Mouse (Mus musculus) kidney, adult 2 months (tissue): ENCODE measurements around the gene Zc3hc1. TPM values are rescaled to one million over a fixed set of nuclear protein-coding genes. Genes with fewer than 3 reads are reported as not detected.

Experiments
- DNase-seq: peaks from one replicate; pipeline ENCODE4 v3.0.0; 2021
- H3K27ac ChIP-seq: fragments of 200-500 bp; 2 replicates; pipeline ENCODE4 v1.5.1; 2012; ENCODE audit warnings: low read depth, low read length, control low read depth, inconsistent platforms; ENCODE audit not compliant: insufficient read depth
- H3K27me3 ChIP-seq: fragments of 200-500 bp; replicated peaks from 2 replicates; pipeline ENCODE4 v1.6.1; 2012; ENCODE audit warnings: mild to moderate bottlenecking, moderate library complexity, low read length, inconsistent platforms; ENCODE audit not compliant: control insufficient read depth, insufficient read depth
- H3K36me3 ChIP-seq: fragments of 200-500 bp; 2 replicates; pipeline ENCODE4 v1.6.1; 2012; ENCODE audit warnings: mild to moderate bottlenecking, moderate library complexity, low read length, inconsistent platforms; ENCODE audit not compliant: control insufficient read depth, insufficient read depth
- H3K4me1 ChIP-seq: fragments of 200-500 bp; 2 replicates; pipeline ENCODE4 v1.6.1; 2011; ENCODE audit warnings: low read length; ENCODE audit not compliant: control insufficient read depth, insufficient read depth
- H3K4me3 ChIP-seq: fragments of 200-500 bp; 2 replicates; pipeline ENCODE4 v1.5.1; 2011; ENCODE audit warnings: mild to moderate bottlenecking, low read depth, low read length, control low read depth; ENCODE audit not compliant: insufficient read depth
- CTCF ChIP-seq: fragments of 200-500 bp; conservative IDR thresholded peaks from 2 replicates; pipeline ENCODE4 v1.5.1; 2011; ENCODE audit warnings: low read depth, mild to moderate bottlenecking, control low read depth, low read length, moderate library complexity, mixed read lengths; ENCODE audit not compliant: insufficient read depth, insufficient read length
- POLR2A ChIP-seq: fragments of 200-500 bp; IDR thresholded peaks from one replicate; pipeline ENCODE4 v1.6.1; 2011; ENCODE audit warnings: low read depth, low read length, control low read depth
- WGBS: fragments of 180-500 bp; shearing (Covaris S2); methylation state at CpG from one replicate; pipeline ENCODE4 v1.1.7; 2018; 5-methylcytosine and 5-hydroxymethylcytosine counted together
- polyA plus RNA-seq: library from polyadenylated mRNA; depleted of rRNA; stranded (reverse); fragments of >200 nt; gene quantifications from 2 replicates; pipeline ENCODE4 v1.2.3, GENCODE M21; 2012

Gene Zc3hc1
- polyA plus RNA-seq, 1 experiment: 12.0 TPM

GRCm38 (mm10) chr6:30355701-30356100, 35.1 kb downstream of the Zc3hc1 start:
- WGBS: 89% methylated on average over 8 of the region's 8 CpGs
- DNase-seq: no peak
- H3K27me3 ChIP-seq: no peaks in the 10 kb centered on the region
- H3K36me3 ChIP-seq: no peaks in the 10 kb centered on the region
- TF ChIP-seq POLR2A (no peak), CTCF (no peak)
- no peaks in the 10 kb centered on the region; the same call in 1 of the 2 replicates for H3K4me1 ChIP-seq
- H3K27ac ChIP-seq: no peak overlapping the region
- H3K4me3 ChIP-seq: no peak overlapping the region

GRCm38 (mm10) chr6:30354760-30355159, 36.1 kb downstream of the Zc3hc1 start:
- no peak overlapping the region for H3K4me3 ChIP-seq
- 37% methylated on average over 5 of the region's 5 CpGs for WGBS
- no peaks in the 10 kb centered on the region for H3K27me3 ChIP-seq
- no peaks in the 10 kb centered on the region for H3K36me3 ChIP-seq
- peak; percentile 29 for DNase-seq
- H3K27ac ChIP-seq: no peak overlapping the region
- TF ChIP-seq POLR2A: no peak
- TF ChIP-seq CTCF: no peak
- no peaks in the 10 kb centered on the region; the same call in 1 of the 2 replicates for H3K4me1 ChIP-seq

- Histone ChIP-seq H3K36me3 (no peaks in the 10 kb centered on the region), H3K27ac (no peak overlapping the region), H3K4me1 (no peaks in the 10 kb centered on the region; the same call in 1 of the 2 replicates), H3K27me3 (no peaks in the 10 kb centered on the region), H3K4me3 (no peak overlapping the region)
- TF ChIP-seq POLR2A (no peak), CTCF (no peak)
- no peak for DNase-seq
- whole genome bisulfite sequencing: 88% methylated on average over 8 of the region's 8 CpGs
Observed at GRCm38 (mm10) chr6:30353661-30354060, 37.2 kb downstream of the Zc3hc1 start.

- no peak overlapping the region for H3K27ac ChIP-seq
- DNase-seq: no peak
- WGBS: 33% methylated on average over 8 of the region's 8 CpGs
- H3K36me3 ChIP-seq: no peaks in the 10 kb centered on the region
- H3K4me3 ChIP-seq: no peak overlapping the region
- H3K4me1 ChIP-seq: no peaks in the 10 kb centered on the region; the same call in 1 of the 2 replicates
- TF ChIP-seq CTCF (no peak), POLR2A (no peak)
- H3K27me3 ChIP-seq: no peaks in the 10 kb centered on the region
Observed at GRCm38 (mm10) chr6:30352762-30353161, 38.1 kb downstream of the Zc3hc1 start.

GRCm38 (mm10) chr6:30351290-30351689, 39.5 kb downstream of the Zc3hc1 start:
- 74% methylated on average over 9 of the region's 9 CpGs for WGBS
- Histone ChIP-seq H3K36me3 (no peaks in the 10 kb centered on the region), H3K4me3 (no peak overlapping the region), H3K27me3 (no peaks in the 10 kb centered on the region), H3K27ac (no peak overlapping the region), H3K4me1 (no peaks in the 10 kb centered on the region)
- TF ChIP-seq POLR2A: no peak
- TF ChIP-seq CTCF: no peak
- DNase-seq: no peak

DNA sequence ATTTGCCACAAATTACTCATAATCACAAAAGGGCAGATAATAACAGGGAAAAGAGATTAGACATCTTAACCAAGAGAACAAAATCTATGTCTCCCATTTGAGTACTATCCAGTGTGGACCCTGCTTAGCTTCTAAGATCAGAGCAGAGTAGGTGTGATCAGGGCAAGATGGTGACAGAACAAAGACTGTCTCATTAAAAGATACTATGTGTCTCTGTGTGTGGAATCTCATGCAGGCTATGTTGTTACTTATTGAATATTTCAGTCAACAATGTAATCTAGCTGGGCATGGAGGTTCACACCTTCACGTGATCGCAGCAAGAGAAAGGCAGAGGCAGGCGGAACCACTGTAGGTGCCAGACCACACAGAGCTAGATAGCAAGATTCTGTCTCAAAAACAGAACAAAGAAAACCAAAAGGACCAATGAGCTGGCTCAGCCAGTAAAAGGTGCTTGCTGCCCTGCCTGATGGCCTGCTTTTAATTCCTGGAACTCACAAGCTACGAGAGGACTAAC, 43.5 kb downstream of the Zc3hc1 start:
- Histone ChIP-seq H3K27me3 (no peaks in the 10 kb centered on the region), H3K4me1 (no peaks in the 10 kb centered on the region), H3K27ac (no peak overlapping the region), H3K36me3 (no peaks in the 10 kb centered on the region), H3K4me3 (no peak overlapping the region)
- no peak for TF ChIP-seq POLR2A
- TF ChIP-seq CTCF: no peak
- 91% methylated on average over 4 of the region's 4 CpGs for WGBS
- no peak for DNase-seq

DNA sequence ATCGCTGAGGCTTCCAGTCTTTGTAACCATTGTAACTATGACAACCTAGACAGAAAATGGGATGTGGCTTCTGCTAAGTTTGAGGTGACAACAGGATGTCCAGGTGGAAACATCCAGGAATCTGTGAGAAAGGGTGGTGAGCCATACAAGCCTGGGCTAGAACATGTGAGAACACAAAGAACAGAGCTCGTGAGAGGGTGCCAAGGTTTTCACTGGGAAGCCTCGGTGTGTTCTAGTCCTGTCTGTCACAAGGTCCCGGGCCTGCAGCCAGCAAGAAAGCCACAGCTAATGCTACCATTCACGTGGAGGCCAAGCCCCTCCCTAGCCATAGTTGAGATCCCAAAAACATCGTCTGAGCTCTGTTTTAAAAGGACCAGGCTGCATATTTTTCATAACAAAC, 44.1 kb downstream of the Zc3hc1 start:
- Histone ChIP-seq H3K27ac (no peak overlapping the region), H3K4me3 (no peak overlapping the region), H3K4me1 (no peaks in the 10 kb centered on the region), H3K36me3 (no peaks in the 10 kb centered on the region), H3K27me3 (no peaks in the 10 kb centered on the region)
- DNase-seq: no peak
- 53% methylated on average over 6 of the region's 6 CpGs for WGBS
- TF ChIP-seq CTCF (no peak), POLR2A (no peak)
